Mouse (Mus musculus): ENCODE data around the gene Gm17349.
"Not testable (repeated sequence)": the region's sequence is repeated elsewhere in the genome, so short reads cannot be mapped to it uniquely, and the experiment has no call there.

The Gm17349 gene

DNA sequence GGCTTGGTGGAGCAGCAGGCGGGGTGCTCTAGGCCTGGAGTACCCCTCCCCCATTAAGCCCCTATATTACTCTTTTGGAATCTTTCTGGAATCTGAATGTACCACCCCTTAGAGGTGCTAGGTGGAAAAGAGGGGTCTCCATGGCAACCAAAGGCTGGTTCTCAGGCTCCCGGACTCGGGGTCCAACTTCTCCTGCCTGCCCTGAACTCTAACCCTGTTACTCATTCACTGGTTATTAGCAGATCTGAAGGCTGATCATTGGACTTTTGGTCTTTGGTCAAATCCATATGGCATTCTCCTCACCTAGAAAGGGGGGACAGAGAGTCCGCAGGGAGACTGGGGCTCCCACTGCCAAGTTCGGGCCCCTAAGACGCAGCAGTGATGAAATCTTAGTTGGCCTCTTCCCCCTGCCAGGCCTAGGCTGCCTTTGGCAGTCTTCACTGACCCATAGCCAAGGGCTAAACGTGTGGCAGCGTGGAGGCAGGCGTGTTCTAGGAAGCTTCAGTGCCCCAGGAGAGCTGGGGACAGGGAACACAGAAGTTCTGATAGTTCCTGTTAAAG is 13.3 kb upstream of the Gm17349 start:
- in situ Hi-C loops (cut with MseI, MboI): no loop called here

DNA sequence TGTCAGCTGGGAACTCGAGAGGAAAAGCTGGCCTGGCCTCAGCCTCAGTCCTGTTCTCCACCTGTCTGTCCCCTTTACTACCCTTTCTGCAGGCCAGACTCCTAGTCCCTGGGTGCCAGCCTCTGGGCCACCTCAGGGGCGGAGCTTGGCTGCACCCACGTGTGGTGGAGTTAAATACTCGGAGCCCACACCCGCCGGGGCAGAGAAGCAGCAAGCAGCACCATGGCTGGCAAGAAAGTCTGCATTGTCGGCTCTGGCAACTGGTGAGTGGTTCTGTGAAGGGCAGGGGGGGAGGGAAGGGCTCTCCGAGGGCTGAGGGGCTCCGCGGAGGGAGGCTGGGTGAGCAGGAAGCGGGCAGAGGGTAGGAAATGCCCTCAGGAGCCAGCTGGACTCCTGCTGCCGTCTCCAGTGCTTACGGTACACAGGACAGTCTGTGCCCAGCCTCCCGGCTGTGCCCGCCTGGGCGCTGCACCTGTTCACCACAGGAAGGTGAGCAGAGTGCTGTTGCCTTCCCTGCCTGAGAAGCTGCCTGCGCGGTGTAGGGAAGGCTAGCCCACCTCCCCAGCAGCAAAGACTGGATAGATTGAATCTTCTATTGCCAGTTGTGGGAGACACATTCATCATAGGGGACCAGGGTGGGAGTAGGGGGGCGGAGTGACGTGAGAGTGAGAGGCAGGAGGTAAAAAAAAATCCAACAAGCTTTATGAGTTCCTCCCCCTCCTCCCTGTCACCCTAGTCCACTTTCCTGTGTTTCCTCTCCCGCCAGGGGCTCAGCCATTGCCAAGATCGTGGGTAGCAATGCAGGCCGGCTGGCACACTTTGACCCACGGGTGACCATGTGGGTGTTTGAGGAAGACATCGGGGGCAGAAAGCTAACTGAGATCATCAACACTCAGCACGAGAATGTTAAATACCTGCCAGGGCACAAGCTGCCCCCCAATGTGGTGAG is 12.4 kb upstream of the Gm17349 start, which contains the start of gene Gpd1:
Gene Gpd1 (plus strand): TSS at position 130 of the 949 bp plus-strand sequence.
- in situ Hi-C loops (cut with MseI, MboI): no loop called here

DNA sequence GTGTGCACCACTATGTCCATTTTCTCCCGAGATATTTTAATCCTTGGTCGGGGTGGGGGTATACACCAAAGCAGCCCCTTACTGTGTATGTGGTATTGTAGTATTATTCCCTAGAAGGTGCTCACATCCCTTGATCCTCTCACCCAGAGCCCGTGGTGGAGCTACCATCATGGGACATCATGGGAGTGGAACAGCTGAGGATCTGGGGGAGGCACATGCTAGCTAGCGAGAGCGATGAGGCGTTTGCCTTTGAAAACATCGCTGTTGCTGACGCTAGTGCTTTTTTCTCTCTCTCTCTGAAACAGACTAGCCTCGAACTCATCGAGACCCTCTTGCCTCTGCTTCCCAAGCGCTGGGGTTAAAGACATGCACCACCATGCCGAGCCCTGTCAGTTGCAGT is 11.5 kb upstream of the Gm17349 start:
- in situ Hi-C loops (cut with MseI, MboI): no loop called here

DNA sequence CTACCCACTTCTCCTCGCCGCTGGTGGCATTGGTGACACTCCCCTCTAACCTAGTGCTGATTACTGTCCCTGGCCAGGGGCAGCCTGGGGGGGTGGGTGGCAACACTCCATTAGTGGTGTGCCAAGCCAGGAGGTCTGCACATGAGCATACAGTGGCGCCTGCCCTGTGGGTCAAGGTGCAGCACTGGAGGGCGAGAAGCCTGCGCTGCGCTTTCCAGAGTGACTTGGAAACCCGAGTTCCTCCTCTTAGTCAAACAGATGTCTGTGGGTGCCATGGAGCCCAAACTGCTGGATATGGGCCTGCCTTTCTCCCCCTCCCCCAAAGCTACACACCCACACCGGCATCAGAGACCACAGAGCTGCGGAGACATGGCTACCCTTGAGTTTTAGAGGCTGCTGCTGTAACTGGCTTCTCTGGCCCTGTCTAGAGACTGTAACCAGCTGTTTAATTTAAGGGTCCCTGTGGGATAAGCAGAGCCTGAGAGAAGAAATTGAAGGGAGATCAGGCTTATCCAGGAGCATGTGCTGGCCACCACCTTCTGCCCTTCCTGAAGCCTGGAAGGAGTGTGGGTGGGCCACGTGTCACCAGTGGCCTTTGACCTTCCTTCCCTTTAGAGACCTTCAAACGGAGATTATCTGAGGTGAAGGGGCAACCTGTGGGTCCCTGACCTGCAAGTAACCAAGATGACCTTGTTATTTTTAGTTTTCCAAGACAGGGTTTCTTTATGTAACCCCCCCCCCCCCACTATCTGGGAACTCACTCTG is 10.9 kb upstream of the Gm17349 start:
- in situ Hi-C loops (cut with MseI, MboI): no loop called here

DNA sequence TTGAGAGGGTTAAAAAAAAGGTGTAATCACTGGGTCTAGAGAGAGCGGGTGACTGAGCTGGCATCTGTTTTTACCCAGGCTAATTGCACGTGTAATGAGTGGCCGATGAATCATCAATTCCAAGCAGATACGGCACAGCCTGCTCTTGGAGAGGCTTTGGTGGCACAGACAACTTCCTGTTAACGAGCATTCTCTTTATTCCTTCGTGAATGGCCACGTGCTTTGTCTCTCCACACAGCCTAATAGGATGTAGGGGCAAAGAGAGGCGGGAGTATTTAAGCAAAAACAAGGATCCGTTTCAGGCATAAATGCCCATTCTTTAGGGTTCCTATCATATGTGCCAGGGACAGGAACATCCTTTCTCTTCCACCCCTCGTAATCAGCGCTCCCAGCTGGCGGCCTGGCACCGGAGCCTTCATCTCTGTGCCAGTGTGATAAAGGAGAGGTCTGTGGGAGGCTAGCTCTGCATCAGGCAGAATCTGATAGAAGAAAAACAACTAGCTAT is 10.1 kb upstream of the Gm17349 start:
- in situ Hi-C loops (cut with MseI, MboI): no loop called here

DNA sequence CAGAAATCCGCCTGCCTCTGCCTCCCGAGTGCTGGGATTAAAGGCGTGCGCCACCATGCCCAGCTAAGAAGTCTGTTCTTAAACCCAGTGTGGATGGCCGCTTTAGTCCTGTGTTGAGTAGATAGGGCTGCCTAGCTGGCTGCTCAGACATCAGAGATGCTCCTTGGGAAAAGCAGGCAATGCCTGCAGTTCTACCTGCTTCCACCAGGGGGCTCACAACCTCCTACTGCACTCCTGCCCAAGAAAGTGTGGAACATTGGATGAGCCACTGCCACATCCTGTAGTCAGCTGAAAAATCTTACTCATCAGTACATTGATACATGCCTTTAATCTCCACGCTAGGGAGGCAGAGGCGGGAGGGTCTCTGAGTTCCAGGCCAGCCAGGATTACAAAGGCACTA is 9.6 kb upstream of the Gm17349 start:
- in situ Hi-C loops (cut with MseI, MboI): no loop called here

DNA sequence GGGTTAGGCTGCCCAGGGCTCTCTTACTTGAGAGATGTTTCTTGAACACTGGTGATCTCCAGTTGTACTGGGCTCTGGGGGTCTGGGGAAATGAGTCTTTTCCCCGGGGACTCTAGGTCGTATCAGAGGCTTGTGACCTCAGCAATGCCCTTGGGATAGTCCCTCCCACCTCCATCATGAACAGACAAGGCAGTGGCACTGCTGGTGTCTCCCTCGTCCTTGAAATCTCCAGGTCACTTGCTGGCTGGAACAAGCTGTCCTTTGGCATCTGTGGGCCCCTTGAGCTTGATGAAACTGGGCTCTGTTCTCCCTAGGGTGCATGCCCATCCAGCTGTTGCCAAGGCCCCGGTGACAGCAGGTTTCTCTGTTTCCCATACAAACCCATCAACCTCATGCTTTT is 8.9 kb upstream of the Gm17349 start:
- in situ Hi-C loops (cut with MseI, MboI): no loop called here

DNA sequence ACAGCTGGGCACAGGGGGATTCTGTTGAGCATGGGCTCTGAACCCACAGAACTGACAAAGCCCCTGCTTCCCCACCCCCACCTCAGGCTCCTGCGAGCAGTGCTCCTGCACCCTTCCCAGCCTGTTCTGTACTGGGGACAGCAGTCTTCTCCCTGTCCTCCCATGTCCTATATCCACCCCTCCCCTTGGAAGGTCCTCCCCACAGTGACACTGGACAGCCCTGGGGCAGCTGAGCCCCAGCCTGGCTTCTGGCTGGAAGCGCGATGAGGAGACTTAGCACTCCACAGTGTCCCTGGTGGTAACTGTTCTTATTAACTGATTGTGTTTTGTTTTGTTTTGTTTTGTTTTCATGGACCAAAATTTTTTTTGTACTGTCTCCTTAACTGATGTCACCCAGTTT is 8.3 kb upstream of the Gm17349 start:
- in situ Hi-C loops (cut with MseI, MboI): no loop called here

DNA sequence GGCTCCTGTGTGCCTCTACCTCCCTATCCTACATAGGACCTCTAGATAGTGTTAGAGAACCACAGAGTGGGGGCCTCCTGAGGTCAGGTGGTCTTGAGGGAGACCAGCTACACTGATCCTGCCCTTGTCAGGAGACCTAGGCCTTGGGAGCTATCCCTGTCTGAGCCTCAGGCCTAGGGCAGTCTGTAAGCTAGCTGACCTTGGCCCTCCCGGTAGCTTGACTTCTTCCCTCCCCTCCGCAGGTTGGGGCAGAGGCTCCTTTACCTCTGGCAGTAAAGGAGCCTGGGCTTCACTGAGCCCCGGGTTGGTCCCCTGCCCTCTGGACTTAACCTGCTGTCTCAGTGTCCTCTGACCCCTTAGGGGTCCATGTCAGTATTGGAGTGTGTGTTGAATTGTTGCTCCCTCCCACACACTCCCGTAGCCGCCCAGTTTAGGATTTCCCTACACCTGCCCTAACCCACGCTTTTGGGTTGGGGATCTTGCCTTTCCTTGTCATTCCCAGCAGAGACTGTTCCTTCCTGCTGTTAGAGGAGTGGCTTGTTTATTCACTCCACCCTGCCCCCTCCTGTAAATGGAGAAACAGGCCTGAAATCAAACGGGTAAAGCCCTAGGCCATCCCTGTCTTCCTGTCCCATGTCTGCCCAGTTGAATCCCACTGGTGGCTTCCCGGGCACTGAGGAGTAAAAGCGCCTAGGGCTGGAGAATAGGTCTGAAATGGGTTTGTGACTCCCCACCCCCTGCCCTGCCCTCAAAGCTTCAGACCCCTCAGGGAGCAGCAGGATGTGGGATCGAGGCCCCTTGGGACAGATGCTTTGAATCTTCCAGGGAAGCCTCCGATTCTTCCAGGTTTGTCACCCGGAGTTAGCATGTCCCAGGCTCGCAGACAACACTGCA is 7.6 kb upstream of the Gm17349 start:
- in situ Hi-C loops (cut with MseI, MboI): no loop called here

DNA sequence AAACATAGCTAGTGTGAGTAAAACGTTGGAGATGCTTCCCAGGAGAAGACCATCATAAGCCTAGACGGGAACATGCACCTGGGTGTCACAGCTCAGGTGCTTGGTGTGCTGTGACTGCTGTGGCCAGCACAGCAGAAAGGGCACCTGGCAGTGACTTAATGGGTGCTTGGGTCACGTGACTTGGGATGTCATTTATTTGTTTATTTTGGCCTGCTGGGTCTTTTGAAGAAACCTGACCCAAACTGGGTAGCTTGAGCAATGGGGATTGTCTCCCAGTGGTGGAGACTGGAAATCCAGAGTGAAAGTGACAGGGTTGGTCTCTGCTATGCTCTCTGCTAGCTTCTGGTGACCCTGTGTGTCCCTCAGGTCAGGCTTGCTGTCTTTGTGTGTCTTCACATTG is 6.2 kb upstream of the Gm17349 start:
- in situ Hi-C loops (cut with MseI, MboI): no loop called here

DNA sequence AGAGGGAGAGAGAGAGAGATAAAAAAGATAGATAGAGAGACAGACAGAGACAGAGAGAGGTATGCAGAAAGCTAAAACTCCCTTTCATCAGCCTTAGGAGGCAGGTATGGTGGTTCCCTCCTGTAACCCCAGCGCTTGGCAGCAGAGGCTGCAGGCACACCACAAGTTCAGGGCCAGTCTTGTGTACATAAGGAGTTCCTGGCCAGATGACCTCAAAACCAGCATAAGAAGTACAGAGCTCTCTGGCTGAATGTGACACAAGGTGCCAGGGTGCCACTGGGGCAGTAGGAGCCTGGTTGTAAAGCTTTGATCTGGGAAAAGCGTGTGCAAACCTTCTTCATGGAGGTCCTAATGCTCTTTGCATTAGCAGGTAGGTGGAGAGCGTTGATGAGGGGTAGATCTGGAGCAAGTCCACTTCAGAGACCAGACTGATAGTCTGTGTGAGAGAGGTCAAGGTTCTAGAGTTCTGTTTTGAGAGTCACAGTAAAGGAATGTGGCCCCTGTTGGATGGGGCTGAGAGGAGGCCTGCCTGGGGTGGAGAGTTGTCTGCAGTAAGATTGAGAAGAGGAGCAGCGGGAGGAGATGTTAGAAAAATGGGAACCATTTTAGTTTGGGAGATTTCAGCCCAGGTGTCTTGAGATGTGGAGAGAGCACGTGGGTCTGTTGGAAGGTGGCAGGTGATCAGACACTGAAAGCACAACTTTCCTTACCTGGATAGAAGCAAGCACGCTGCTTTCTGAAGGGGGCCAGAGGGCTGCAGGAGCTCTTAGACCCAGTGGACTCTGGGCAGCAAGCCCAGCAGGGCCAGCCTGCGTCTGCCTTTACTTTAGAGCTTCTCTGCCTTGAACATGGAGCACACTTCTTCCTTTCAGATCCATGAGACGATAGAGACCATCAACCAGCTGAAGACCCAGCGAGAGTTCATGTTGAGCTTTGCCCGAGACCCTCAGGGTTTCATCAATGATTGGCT is 5.2 kb upstream of the Gm17349 start:
- in situ Hi-C loops (cut with MseI, MboI): no loop called here

DNA sequence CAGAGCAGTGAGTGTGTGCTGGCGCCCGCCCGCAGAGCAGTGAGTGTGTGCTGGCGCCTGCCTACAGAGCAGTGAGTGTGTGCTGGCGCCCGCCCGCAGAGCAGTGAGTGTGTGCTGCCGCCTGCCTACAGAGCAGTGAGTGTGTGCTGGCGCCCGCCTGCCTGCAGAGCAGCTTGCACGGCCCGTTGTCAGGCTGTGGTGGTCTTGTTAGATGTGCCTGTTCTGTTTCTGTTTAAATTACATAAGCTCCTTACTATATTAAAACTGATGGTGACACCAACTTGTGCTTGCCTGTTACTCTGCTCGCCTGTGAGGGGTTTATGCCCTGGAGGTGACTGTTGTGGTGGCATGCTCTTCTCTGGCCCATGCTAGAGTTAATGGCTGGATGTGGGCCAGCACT is 2.9 kb upstream of the Gm17349 start:
- in situ Hi-C loops (cut with MseI, MboI): no loop called here

DNA sequence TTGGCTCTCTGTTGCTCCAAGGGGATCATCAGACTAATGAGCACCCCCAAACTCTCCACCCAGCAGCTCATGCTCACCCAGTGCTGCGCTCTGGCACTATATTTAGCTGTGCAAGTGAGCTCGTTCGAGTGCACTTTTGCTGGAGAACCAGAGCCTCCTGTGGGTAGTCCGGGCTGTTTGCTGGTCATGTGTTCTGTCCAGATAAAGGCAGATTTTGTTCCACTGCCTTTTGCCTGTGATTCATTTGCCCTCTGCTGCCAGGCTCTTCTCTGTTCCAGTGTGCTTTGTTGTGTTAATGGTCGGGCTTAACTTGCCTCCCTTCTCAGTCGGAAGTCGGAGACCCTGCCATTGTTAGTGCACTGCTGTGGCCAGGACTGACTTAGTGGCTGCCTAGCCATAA is 409 bp downstream of the Gm17349 start:
- in situ Hi-C loops (cut with MseI, MboI): no loop called here

DNA sequence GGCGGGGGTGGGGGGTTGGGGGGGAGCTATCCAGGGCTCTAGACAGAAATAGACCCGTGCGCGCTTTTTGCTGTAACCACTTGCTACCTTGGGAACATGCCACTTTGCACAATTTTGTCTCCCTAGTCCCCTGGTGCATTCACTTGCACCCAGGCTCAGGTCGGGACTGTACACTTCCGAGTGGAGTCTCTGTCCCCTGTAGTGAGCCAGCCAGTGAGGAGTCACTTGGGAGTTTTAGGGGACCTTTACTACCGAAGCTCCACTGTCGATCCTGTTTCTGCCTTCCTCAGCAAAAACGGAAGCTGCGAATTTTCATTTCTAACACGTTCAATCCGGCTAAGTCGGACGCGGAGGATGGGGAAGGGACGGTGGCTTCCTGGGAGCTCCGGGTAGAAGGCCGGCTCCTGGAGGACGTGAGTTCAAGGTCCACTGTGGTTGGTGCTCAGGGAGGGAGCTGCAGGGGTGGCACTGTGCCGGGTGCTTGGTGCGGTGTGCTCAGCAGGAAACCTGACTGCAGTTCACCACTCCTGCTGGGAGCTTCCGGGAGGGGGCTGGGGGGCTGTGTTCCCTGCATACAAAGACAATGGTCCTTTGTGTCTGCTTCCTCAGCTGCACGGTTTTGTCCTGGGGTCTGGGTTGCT is 1.1 kb downstream of the Gm17349 start:
- in situ Hi-C loops (cut with MseI, MboI): no loop called here

DNA sequence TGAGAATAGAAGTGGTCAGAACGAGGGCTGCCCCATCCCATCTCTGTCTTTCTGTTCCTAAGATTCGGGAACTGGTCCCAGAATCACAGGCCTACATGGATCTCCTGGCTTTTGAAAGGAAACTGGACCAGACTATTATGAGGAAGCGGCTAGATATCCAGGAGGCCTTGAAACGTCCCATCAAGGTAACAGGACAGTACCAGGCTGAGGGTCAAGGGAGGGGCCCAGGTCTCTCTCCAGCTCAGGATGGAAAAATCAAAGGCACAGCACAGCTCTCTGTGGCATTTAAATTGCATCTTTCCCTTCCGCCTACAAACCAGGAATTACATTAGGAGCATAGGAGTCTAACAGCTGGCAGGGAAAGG is 1.6 kb downstream of the Gm17349 start:
- in situ Hi-C loops (cut with MseI, MboI): no loop called here

DNA sequence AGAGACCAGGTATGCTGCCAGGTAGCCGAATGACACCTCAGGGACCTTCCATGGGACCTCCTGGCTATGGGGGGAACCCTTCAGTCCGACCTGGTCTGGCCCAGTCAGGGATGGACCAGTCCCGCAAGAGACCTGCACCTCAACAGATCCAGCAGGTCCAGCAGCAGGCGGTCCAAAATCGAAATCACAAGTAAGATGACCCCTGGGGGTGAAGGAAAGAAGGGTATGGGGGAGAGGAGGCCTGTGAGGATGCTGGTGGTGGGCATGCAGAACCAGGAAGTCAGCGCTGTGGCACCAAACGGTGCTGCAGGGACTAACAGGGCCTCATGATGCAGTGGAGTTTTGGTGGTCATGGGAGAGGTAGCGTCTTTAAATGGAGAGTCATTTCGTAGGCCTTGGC is 2.2 kb downstream of the Gm17349 start:
- in situ Hi-C loops (cut with MseI, MboI): no loop called here

DNA sequence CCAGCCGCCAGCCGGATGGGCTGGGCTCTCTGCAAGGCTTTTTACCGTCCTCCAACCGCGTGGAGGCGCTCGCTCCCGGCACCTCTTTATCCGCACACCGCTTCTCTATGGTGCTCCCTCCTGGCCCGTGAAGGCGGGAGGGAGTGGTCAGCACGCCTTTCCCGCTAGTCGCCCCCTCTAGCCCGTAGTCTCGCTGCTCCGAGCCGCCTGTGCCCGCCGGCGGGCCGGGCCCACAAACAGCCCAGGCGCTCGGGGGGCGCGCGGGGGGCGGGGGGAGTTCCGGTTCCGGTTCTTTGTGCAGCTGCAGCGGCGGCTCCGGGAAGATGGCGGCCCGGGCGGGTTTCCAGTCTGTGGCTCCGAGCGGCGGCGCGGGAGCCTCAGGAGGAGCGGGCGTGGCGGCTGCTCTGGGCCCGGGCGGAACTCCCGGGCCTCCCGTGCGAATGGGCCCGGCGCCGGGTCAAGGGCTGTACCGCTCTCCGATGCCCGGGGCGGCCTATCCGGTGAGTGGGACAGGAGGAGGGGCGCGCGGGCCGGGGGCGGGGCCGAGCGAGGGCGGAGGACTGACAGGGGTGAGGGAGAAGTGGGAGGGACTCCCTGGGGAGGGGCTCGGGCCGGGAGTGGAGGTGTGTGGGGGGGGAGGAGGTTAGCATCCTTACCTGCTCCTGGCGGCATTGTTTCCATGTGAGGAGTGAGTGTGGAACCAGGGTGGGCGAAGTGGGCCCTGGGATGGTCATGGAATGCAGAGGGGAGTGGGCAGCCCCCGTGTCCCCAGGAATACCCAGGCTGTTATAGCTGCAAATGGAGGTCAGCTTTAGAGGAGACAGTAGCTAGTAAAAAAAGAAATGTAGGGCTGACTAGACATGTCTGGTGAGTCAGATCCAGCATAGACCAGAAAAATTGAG is 3.0 kb downstream of the Gm17349 start, which contains the start of gene Smarcd1:
Gene Smarcd1 (plus strand): TSS at position 131 of the 902 bp plus-strand sequence.
- in situ Hi-C loops (cut with MseI, MboI): no loop called here

DNA sequence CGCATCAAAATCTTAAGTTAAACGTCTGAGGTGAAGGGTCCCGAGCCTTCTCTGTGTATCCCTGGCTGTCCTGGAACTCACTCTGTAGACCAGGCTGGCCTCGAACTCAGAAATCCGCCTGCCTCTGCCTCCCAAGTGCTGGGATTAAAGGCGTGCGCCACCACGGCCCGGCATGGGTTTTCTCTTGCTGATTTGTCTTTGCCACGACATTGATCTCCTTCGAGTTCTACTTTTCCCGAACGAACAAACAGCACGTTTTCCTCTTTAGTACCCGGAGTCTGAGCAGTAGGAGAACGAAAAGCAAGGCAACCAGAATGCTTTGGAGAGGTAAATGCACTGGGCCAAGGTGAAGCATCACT is 3.7 kb downstream of the Gm17349 start:
- in situ Hi-C loops (cut with MseI, MboI): not testable (repeated sequence)
